Mouse (Mus musculus): ENCODE results near the gene Traf3. TPM values are rescaled to one million over a fixed set of nuclear protein-coding genes. Genes with fewer than 3 reads are reported as not detected.

The Traf3 gene
- total RNA-seq, 2 experiments from 2014 or later: 12.4 to 24.1 TPM

- ATAC-seq (replicated peaks; ENCODE audit: poor library complexity): no peak
These were observed 27.2 kb downstream of the Traf3 start for GRCm38 (mm10) chr12:111193331-111193730.

- ATAC-seq (replicated peaks; ENCODE audit: poor library complexity): no peak
These were observed 30.4 kb downstream of the Traf3 start for GRCm38 (mm10) chr12:111196548-111196947.

DNA sequence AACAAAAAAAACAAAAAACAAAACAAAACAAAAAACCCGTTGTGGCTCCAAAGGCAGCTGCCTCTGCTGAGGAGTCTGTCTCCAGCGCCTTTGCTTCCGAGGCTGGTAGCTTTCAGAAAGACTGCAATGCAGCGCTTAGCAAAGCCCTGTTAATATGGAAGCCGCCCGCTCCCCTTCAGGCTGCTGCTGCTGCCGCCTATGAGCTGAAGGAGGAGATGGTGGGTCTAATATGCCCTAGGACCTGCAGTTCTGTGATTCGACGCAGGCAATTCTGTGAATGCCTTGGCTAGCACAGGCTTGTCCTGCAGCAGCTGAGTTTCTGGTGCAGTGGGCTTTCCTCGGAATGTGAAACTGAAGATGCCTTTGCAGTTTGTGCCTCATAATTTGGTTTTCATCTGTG lies 36.9 kb downstream of the Traf3 start:
- ATAC-seq (replicated peaks; ENCODE audit: poor library complexity): no peak

DNA sequence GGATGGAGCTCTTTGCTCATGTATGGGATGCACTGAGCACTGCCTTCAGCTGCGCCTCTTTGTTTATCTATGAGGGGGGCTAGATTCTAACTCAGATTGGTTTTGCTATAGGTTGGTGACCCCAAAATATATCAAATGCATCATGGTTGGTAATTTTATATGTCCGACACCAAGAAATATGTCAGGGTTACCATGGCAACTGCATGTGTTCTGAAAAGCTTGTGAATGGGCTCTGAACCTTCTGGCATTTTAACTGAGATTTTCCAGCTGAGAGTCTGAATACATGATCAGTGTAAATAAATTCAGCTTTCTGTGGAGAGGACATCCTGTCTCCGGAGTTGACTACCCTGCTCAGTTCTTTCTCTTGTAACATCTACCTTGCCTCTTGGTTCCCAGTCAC lies 37.8 kb downstream of the Traf3 start:
- no peak for ATAC-seq (replicated peaks; ENCODE audit: poor library complexity)

GRCm38 (mm10) chr12:111207641-111208040 lies 41.5 kb downstream of the Traf3 start:
- ATAC-seq (replicated peaks; ENCODE audit: poor library complexity): no peak

DNA sequence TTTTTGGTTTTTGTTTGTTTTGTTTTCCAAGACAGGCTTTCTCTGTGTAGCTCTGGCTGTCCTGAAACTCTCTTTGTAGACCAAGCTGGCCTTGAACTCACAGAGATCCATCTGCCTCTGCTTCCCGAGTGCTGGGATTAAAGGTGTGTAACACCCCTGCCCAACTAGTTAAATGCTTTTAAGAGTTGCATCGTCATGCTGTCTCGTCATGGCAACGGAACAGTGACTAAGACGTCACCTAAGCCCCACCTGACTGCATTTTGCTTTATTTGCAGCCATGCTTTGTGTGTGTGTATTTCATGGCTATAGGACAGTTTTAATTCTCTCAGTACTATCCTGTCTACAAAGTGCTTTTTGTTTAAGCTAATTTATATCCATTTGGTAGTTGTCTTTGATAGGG lies 45.6 kb downstream of the Traf3 start:
- ATAC-seq (replicated peaks; ENCODE audit: poor library complexity): no peak

- no peak for ATAC-seq (replicated peaks; ENCODE audit: poor library complexity)
These were observed 52.7 kb downstream of the Traf3 start for GRCm38 (mm10) chr12:111218867-111219266.

DNA sequence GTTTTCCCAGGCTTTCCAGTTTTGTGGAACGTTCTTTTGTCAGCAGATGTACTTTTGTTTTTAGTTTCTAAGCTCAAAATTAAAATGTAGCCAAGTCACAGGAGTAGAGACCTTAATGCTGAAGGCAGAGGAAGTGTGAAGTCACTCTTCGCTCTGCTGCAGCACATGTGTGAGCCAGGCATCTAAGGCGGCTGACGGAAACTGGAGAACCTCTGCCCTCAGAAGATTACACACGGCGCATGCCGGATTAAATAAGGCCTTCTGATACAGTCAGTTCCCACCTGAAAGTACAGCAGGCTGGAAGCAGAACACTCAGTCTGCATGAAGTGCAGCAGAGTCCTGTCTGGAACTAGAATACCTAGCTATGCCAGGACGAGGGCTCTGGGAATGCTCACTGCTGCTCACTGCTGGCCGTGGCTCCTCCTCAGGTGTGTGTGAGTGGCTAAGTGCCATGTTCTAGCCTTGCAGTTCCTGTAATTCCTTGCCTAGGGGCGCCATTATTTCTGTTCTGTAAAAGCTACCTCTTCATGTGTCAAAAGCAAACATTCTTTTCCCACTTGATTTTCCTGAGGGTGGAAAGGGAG lies 59.1 kb downstream of the Traf3 start:
- ATAC-seq (replicated peaks; ENCODE audit: poor library complexity): peak; percentile 51

DNA sequence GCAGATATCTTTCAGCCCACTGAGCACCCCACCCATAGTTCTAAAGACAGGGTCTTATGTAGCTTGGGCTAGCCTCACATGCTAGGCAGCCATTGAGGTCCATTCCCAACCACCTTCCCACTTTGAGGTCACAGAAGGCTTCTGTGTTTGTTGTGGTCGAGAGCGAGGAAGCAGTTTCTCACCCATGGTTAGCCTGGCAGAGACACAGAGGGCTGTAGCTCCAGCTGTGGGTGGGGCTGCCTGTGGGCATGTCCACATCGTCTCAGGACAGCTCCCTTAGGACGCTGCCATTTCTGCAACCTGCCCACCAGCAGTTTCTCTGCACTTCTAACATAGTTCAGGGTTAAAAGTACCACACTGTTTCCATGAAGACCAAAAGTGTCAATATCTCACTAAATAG lies 61.2 kb downstream of the Traf3 start:
- peak; percentile 49 for ATAC-seq (replicated peaks; ENCODE audit: poor library complexity)

DNA sequence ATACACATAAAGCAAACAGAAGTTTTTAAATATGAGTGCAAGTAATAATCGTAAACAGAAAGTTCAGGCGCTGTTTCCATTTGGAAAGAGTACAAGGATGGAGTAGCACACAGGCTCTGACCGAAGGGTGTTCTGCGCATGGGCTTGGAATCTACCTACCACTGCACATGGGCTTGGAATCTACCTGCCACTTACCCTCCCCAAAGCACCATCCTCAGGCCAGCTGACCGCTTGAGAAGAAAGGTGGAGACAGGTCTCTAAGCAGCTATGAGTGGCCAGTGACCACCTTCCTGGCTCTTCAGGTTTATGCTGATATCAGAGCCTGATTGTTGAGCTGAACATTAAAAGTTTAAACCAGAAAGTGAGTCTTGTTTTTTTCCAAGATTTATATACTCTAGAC lies 62.3 kb downstream of the Traf3 start:
- no peak for ATAC-seq (replicated peaks; ENCODE audit: poor library complexity)

DNA sequence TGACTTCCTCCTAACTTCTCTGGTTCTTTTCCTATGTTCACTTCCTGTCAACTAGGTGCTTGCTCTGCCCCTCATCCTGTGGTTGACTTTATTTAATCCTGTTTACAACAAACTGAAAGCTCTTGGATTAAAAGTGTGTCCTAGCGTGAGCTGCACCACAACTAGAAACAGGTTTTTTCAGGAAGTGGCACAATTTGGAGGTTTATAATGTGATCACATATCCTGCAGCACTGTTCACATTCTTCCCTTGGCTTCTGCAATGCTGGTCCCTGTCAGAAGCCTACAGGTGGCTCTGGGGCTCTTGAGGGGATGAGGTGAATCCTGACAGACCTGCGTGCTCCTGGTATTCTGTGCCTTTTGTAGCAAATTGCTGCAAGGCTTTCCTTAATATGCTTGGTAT lies 64.6 kb downstream of the Traf3 start:
- ATAC-seq (replicated peaks; ENCODE audit: poor library complexity): peak; percentile 68

DNA sequence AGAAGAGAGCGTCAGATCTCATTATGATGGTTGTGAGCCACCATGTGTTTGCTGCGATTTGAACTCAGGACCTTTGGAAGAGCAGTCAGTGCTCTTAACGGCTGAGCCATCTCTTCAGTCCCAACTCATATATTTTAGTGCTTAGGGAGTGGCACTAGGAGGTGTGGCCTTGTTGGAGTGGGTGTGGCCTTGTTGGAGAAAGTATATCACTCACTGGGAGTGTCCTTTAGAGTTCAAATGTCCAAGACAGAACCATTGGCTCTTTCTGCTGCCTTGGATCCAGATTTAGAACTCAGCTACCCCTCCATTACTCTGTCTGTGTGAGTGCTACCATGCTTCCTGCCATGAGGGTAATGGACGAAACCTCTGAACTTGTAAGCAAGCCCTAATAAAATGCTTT lies 67.6 kb downstream of the Traf3 start:
- 0 out of 2 replicates have a peak, but pooled peaks have one; percentile 20 for ATAC-seq (replicated peaks; ENCODE audit: poor library complexity)

DNA sequence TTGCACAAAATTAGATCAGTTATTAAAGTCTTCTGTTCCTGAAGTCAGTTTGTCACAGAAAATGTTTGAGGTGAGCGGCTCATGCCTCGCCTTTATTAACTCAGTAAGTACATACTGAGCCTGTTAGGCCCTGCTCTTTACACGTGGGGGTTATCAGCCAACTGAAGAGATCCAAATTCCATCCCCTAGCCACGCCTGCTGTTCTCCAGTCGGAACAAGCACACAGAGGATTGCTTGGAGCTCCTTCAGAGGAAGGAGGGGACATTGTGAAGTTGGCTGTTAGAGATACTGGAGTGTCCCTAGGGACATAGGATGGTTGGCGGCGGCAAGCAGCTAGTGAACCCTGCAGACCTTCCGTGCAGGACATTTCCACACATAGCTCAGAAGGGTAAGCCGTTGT lies 68.2 kb downstream of the Traf3 start:
- no peak for ATAC-seq (replicated peaks; ENCODE audit: poor library complexity)

DNA sequence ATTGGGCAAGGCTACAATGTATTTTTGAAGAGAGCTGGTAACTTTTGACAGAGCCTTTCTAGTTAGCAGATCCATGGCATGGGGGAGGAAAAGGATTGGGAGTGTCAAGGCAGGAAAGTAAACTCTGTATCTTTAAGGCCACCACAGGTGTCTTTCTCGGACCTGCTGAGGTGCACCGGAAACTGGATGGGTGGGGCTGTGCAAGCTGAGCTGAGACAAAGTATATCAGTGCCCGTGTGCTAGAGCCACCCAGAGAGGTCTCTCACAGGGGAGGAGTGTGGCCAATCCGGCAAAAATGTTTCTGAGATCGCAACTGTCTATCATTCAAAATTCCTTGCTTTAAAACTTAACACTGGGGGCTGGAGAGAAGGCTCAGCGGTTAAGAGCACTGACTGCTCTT lies 69.5 kb downstream of the Traf3 start:
- no peak for ATAC-seq (replicated peaks; ENCODE audit: poor library complexity)

DNA sequence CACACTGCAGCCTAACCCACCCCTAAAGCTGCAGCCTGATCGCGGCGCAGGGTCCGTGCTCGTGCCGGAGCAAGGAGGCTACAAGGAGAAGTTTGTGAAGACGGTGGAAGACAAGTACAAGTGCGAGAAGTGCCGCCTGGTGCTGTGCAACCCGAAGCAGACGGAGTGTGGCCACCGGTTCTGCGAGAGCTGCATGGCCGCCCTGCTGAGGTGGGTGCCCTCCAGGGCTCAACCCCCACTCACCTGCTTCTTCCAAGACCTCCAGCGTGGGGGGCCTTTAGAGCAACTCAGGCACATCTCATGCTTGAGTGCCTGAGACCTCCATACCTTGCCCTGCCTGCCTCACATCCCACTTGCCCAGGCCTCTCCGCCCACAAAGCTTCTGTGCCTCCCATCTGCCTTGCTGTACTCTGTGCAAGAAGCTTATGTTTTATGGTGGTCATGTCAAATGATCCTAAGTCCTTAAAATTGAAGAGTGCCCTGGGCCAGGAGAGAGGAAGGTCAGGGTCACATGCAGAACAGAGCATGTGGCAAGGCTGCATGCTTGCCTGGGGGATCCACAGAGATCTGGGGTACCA lies 71.5 kb downstream of the Traf3 start:
- ATAC-seq (replicated peaks; ENCODE audit: poor library complexity): no peak

DNA sequence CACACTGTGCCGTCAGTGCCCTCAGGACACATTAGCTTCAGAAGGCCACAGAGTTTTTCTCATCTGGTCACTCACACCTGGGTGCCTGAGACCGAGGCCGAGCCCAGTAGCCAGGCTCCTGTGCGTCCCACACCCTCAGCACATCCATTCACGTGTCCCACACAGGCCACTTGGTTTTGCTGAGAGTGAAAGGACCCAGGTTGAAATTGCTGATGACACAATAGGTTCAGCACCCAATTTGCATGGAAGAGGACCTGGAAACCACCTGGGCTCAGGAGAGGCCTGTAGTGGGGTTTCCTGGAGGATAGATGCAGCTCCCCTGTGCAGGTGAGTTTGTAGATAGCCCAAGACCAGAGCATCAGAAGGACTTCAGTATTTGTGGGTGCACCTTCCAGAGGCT lies 72.2 kb downstream of the Traf3 start:
- no peak for ATAC-seq (replicated peaks; ENCODE audit: poor library complexity)

GRCm38 (mm10) chr12:111238778-111239177 lies 72.6 kb downstream of the Traf3 start:
- no peak for ATAC-seq (replicated peaks; ENCODE audit: poor library complexity)

DNA sequence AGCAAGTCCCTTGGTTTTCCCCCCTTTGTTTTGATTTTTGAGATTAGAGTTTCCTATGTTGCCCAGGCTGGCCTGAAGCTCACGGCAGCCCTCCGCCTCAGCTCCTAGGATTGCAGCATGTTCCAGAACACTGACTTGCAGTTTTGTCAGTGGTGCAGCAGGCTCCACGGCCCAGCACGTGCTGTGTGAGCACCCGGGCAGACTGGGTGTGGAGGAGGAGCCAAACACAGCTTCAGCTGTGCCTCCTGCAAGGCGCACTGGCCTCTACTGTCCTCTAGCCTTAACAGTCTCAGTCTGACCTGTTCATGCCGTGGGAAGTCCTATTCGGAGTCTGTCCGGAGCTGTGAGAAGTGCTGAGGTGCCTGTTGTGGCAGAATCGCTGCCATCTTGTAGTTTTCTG lies 73.8 kb downstream of the Traf3 start:
- ATAC-seq (replicated peaks; ENCODE audit: poor library complexity): no peak

DNA sequence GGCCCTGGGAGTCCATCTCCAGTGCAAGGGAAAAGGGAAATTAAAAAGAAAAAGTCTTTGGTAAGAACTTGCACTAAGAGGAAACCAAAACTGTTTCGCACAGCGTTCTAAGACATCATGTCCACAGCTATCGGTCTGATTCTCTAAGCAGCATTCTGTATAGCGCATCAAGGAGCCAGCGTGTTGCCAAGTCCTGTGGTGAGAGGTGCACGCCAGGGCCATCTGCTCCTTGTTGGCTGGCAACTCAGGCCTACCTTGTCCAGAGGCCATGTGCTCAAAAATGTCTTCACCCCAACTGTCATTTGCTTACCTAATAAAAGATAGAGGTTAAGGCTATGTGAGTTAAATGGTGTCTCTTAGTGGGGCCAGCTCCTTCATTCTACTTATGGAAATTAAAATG lies 75.7 kb downstream of the Traf3 start:
- ATAC-seq (replicated peaks; ENCODE audit: poor library complexity): no peak

- ATAC-seq (replicated peaks; ENCODE audit: poor library complexity): no peak
These were observed 76.2 kb downstream of the Traf3 start for GRCm38 (mm10) chr12:111242346-111242745.

DNA sequence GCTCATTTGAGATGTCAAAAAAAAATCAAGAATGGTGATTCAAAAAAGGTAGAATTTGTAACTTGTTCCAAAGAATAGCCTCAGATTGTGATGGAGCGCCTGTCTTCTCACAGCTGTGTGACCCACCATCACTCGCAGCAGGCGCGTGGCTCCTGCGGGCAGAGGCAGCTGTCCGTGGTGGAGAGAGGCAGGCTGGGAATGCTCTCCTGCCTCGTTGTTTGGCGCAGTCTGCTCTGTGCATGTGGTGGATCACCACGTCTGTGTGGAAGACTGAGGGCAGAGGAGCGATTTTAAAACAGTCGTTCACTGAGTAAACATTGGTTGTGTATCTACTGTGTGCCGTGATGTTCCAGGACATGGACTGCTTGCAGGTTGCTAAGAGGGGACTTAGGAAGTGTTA lies 77.6 kb downstream of the Traf3 start:
- no peak for ATAC-seq (replicated peaks; ENCODE audit: poor library complexity)

DNA sequence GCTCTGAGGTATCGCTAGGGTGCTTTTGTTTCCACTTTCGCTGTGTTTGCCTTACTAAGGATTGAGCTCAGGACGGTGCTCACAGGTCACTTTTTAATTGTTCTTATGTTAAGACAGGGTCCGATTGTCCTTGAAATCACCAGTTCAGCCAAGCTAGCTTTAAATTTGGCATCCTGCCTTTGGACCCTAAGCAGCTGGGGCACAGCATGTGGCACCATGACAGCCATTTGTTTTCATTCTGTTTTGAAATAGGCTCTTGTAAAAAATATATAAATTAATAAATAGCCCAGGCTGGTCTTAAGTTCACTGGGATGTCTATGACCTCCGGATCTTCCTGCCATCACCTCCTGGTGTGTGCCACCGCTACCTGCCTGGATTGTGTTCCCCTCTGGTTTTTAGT lies 78.9 kb downstream of the Traf3 start:
- no peak for ATAC-seq (replicated peaks; ENCODE audit: poor library complexity)

DNA sequence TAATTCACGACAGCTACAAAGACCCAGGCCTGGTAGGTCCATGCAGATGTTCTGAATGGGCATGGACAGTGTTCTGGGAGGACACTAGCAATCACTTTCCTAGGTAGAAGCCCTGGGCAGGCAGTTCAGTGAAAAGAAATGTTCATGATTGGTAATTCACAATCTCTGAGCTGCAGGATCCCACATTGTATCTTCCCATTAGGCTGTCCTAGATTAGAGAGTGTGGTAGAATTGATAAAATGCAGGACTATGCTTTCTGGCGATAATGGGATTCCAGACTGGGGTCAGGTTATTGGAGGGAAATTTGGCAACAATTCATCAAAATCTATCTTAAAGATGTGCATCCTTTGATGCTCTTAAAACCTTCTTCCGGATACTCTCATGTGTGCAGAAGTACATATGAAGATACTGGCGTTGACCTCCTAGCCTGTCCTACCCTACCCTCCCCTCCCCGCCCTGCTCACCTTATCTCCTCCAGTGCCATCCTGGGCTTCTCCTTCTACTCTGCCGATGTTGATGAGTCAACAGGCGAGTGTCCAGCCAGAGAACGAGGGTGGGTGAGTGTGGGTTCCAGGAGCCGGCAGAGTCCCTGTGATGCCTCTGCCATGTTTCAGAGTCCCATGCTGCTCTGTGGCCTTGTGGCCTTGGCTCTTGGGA lies 80.8 kb downstream of the Traf3 start:
- peak; percentile 52 for ATAC-seq (replicated peaks; ENCODE audit: poor library complexity)

Data from megakaryocyte progenitor cell, adult 5-6 weeks (primary cell).